Mouse (Mus musculus) forebrain, embryonic 15.5 days (tissue): ENCODE data around the gene Fam120b. TPM values are rescaled to one million over a fixed set of nuclear protein-coding genes. Genes with fewer than 3 reads are reported as not detected.

ENCODE experiments used
- ATAC-seq: fragments of 200-750 bp; cut with Nextera tagmentation; replicated peaks from 2 replicates; pipeline ENCODE4 v1.8.0; 2017; ENCODE audit warnings: mild to moderate bottlenecking, moderate TSS enrichment, moderate library complexity
- H3K27ac ChIP-seq: fragments of 300-500 bp; sonication (generic); replicated peaks from 2 replicates; pipeline ENCODE4 v1.5.1; 2015; ENCODE audit warnings: mild to moderate bottlenecking, inconsistent platforms
- H3K27me3 ChIP-seq: fragments of 300-500 bp; sonication (generic); 2 replicates; pipeline ENCODE4 v1.6.1; 2015; ENCODE audit warnings: inconsistent platforms
- H3K36me3 ChIP-seq: fragments of 300-500 bp; sonication (generic); 2 replicates; pipeline ENCODE4 v1.6.1; 2015; ENCODE audit warnings: mild to moderate bottlenecking, inconsistent platforms
- H3K4me1 ChIP-seq: fragments of 300-500 bp; sonication (generic); 2 replicates; pipeline ENCODE4 v1.6.1; 2015; ENCODE audit warnings: inconsistent platforms
- H3K4me2 ChIP-seq: fragments of 300-500 bp; sonication (generic); replicated peaks from 2 replicates; pipeline ENCODE4 v1.6.1; 2015; ENCODE audit warnings: mild to moderate bottlenecking, inconsistent platforms
- H3K4me3 ChIP-seq: fragments of 300-500 bp; sonication (generic); 2 replicates; pipeline ENCODE4 v1.5.1; 2015; ENCODE audit warnings: mild to moderate bottlenecking, inconsistent platforms
- H3K9ac ChIP-seq: fragments of 300-500 bp; sonication (generic); replicated peaks from 2 replicates; pipeline ENCODE4 v1.6.1; 2015; ENCODE audit warnings: mild to moderate bottlenecking, inconsistent platforms
- H3K9me3 ChIP-seq: fragments of 300-500 bp; sonication (generic); 2 replicates; pipeline ENCODE4 v1.6.1; 2016; ENCODE audit warnings: inconsistent platforms
- WGBS: fragments of 180-500 bp; shearing (Covaris S2); methylation state at CpG from one replicate; pipeline ENCODE4 v1.1.7; 2015; ENCODE audit warnings: mixed read lengths; 5-methylcytosine and 5-hydroxymethylcytosine counted together
- polyA plus RNA-seq: library from polyadenylated mRNA; unstranded; fragments of >200 nt; fragmentation: Nextera tagmentation; extraction: Ambion mirVana; gene quantifications from 2 replicates; pipeline ENCODE4 v1.2.1, GENCODE M21; 2015

The Fam120b gene
- polyA plus RNA-seq, 1 experiment from 2014 or later: 48.6 TPM

GRCm38 (mm10) chr17:15372931-15373652 is 22.9 kb upstream of the Fam120b start:
- Histone ChIP-seq H3K9me3 (no peaks in the 10 kb centered on the region), H3K4me3 (peak overlapping the region; percentile 91), H3K4me2 (peak overlapping the region; percentile 66), H3K27ac (no peak overlapping the region; the same call in 1 of the 2 replicates), H3K36me3 (peaks cover 29% of the 10 kb centered on the region), H3K27me3 (no peaks in the 10 kb centered on the region), H3K9ac (peak overlapping the region; percentile 38; the same call in 1 of the 2 replicates), H3K4me1 (peaks cover 65% of the 10 kb centered on the region)
- 48% methylated on average over 15 of the region's 15 CpGs for WGBS
- no peak for ATAC-seq

GRCm38 (mm10) chr17:15374321-15375141 is 21.5 kb upstream of the Fam120b start:
- Histone ChIP-seq H3K9ac (peak overlapping the region; percentile 90), H3K27me3 (no peaks in the 10 kb centered on the region), H3K4me2 (peak overlapping the region; percentile 66), H3K9me3 (no peaks in the 10 kb centered on the region), H3K36me3 (peaks cover 15% of the 10 kb centered on the region), H3K4me3 (peak overlapping the region; percentile 91), H3K4me1 (peaks cover 80% of the 10 kb centered on the region), H3K27ac (peak overlapping the region; percentile 96)
- WGBS: 2% methylated on average over 49 of the region's 50 CpGs
- no peak for ATAC-seq

GRCm38 (mm10) chr17:15375224-15375623 is 20.8 kb upstream of the Fam120b start:
- no peak for ATAC-seq
- Histone ChIP-seq H3K4me2 (peak overlapping the region; percentile 66), H3K4me1 (peaks cover 79% of the 10 kb centered on the region), H3K9ac (peak overlapping the region; percentile 90), H3K27ac (peak overlapping the region; percentile 96), H3K36me3 (peaks cover 8% of the 10 kb centered on the region), H3K4me3 (peak overlapping the region; percentile 91), H3K27me3 (no peaks in the 10 kb centered on the region), H3K9me3 (no peaks in the 10 kb centered on the region)
- WGBS: under 1% methylated on average over 18 of the region's 18 CpGs

- H3K4me1 ChIP-seq: peaks cover 80% of the 10 kb centered on the region
- ATAC-seq: peak; percentile 51
- H3K27ac ChIP-seq: peak overlapping the region; percentile 96
- no peaks in the 10 kb centered on the region for H3K9me3 ChIP-seq
- H3K4me2 ChIP-seq: peak overlapping the region; percentile 66
- peak overlapping the region; percentile 90 for H3K9ac ChIP-seq
- H3K36me3 ChIP-seq: peaks cover 2% of the 10 kb centered on the region
- H3K27me3 ChIP-seq: no peaks in the 10 kb centered on the region
- peak overlapping the region; percentile 91 for H3K4me3 ChIP-seq
- under 1% methylated on average over 69 of the region's 69 CpGs for WGBS
Measured at GRCm38 (mm10) chr17:15375701-15376493, 20.1 kb upstream of the Fam120b start.

- Histone ChIP-seq H3K36me3 (no peaks in the 10 kb centered on the region), H3K27ac (peak within 1 kb of the TSS; percentile 96), H3K27me3 (no peaks in the 10 kb centered on the region), H3K4me1 (peaks cover 82% of the 10 kb centered on the region), H3K4me3 (peak within 1 kb of the TSS; percentile 91), H3K4me2 (peak within 1 kb of the TSS; percentile 66), H3K9ac (peak within 1 kb of the TSS; percentile 90), H3K9me3 (no peaks in the 10 kb centered on the region)
- ATAC-seq: peak; percentile 52
- under 1% methylated on average over 36 of the region's 36 CpGs for WGBS
Measured at GRCm38 (mm10) chr17:15376494-15377181, 19.4 kb upstream of the Fam120b start, which contains the start of gene Dll1. TSS of gene Dll1 (minus strand) at chr17:15376872.

- Histone ChIP-seq H3K9ac (no peak overlapping the region), H3K4me2 (peak overlapping the region; percentile 66), H3K36me3 (no peaks in the 10 kb centered on the region), H3K4me1 (peaks cover 80% of the 10 kb centered on the region), H3K27ac (peak overlapping the region; percentile 96), H3K27me3 (no peaks in the 10 kb centered on the region), H3K9me3 (no peaks in the 10 kb centered on the region), H3K4me3 (0 out of 2 replicates have a peak overlapping the region, but pooled peaks have one; percentile 13)
- WGBS: 0% methylated on average over 1 of the region's 1 CpGs
- ATAC-seq: no peak; the same call in 1 of the 2 replicates
Measured at GRCm38 (mm10) chr17:15377901-15378300, 18.1 kb upstream of the Fam120b start.

DNA sequence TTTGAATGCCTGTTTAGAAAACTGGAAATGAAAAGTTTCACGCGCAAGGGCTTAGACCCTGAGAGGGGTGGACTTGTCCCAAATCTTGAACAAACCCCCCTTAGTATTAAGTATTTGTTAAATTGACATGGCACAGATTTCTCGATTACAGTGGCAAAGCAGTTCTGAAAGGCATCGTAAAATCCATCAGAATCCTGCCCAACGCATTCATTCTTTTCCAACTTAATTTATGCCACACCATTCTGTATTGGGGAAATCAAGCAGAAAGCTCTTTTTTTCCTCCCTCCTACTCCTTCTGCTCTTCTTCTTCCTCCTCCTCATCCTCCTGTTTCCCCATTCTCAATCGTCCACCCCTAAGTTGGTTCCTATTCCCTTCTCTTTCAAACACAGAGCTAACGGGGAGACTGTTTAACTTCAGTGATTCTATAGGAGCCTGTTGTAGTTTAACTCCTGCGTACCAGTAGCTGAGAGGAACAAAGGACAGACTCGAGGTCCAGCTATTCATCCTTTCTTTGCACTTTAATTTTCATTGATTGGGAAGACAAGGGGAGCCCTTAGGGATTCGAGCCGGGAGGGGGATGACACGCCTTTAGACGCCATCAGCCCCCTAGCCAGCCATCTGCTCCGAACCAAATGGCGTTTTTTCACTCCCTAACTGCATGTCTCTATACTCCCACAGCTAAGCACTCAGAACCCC is 17.4 kb upstream of the Fam120b start:
- Histone ChIP-seq H3K27ac (peak overlapping the region; percentile 96), H3K9ac (no peak overlapping the region; the same call in 1 of the 2 replicates), H3K4me3 (peak overlapping the region; percentile 13; the same call in 1 of the 2 replicates), H3K4me2 (peak overlapping the region; percentile 66), H3K9me3 (no peaks in the 10 kb centered on the region), H3K27me3 (no peaks in the 10 kb centered on the region), H3K36me3 (no peaks in the 10 kb centered on the region), H3K4me1 (peaks cover 74% of the 10 kb centered on the region)
- WGBS: 3% methylated on average over 15 of the region's 15 CpGs
- no peak for ATAC-seq

GRCm38 (mm10) chr17:15379741-15380526 is 16.1 kb upstream of the Fam120b start:
- peak overlapping the region; percentile 96 for H3K27ac ChIP-seq
- peaks cover 62% of the 10 kb centered on the region for H3K4me1 ChIP-seq
- H3K9ac ChIP-seq: peak overlapping the region; percentile 59
- H3K27me3 ChIP-seq: no peaks in the 10 kb centered on the region
- H3K4me3 ChIP-seq: peak overlapping the region; percentile 48
- H3K4me2 ChIP-seq: peak overlapping the region; percentile 92
- H3K36me3 ChIP-seq: no peaks in the 10 kb centered on the region
- no peak for ATAC-seq
- H3K9me3 ChIP-seq: no peaks in the 10 kb centered on the region
- WGBS: 4% methylated on average over 17 of the region's 17 CpGs

DNA sequence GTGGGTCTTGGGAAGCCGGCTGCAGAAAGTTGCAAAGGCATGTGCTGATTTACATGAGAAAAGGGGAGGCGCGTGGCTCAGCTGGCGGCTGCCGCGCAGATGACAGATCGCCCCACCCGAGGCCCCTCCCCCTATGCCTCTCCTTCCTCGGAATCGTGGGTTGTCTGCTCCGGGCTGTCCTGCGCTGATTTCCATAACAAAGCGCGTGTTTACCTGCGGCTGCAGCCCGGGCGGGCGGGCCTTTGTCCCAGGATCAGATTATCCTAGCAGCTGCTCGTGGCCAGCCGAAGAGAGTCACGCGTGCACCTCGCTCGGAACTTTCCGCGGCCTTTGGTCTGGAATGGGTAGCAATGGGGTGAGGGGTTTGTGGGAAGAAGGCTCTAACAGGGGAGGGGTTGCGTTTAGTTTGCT is 15.4 kb upstream of the Fam120b start:
- Histone ChIP-seq H3K4me1 (peaks cover 62% of the 10 kb centered on the region), H3K27ac (peak overlapping the region; percentile 53), H3K4me3 (peak overlapping the region; percentile 48), H3K4me2 (peak overlapping the region; percentile 92), H3K9ac (peak overlapping the region; percentile 59), H3K27me3 (no peaks in the 10 kb centered on the region), H3K36me3 (no peaks in the 10 kb centered on the region), H3K9me3 (no peaks in the 10 kb centered on the region)
- peak; percentile 35 for ATAC-seq
- 0% methylated on average over 27 of the region's 27 CpGs for WGBS
